Mouse (Mus musculus): Measurements from ENCODE around the gene Ttbk2. TPM values are rescaled to one million over a fixed set of nuclear protein-coding genes. Genes with fewer than 3 reads are reported as not detected.

Gene Ttbk2
- total and polyA plus RNA-seq, 3 experiments = 0.76 to 1.4 (median 1.2) TPM

DNA sequence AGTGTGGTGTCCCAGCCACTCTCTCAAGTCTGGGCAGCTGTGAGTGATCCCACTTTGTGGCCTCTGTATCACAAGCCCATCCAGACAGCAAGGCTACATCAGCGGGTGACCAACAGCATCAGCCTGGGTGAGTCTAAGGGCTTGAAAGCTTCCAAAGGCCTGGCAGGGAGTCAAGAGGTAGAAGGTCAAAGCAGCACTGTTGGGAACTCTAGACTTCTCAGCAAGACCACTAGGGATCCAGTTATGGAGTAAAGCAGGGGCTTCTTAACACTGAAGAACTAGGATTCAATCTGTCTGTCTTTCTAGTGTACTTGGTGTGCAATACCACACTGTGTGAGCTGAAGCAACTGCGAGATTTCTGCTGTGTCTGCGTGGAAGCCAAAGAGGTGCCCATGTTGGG is 137.0 kb downstream of the Ttbk2 start:
- Histone ChIP-seq H3K79me2 (replicated peaks; ENCODE audit: control insufficient read depth, extremely low read depth, insufficient read depth, poor library complexity, severe bottlenecking) (no peaks in the 10 kb centered on the region), H3K4me3 (replicated peaks in 1 of 3; ENCODE audit: low read depth in 2 of 3, low read length in 2 of 3, poor library complexity in 1 of 3) (no peak overlapping the region), H3K36me3 (replicated peaks in 1 of 2; ENCODE audit: control insufficient read depth in 1 of 2, insufficient read depth in 1 of 2, low read length in 1 of 2) (peaks cover 30 to 80% of the 10 kb centered on the region in 2 experiments), H3K9me3 (replicated peaks; ENCODE audit: low read length) (no peaks in the 10 kb centered on the region), H3K9ac (ENCODE audit: insufficient read depth, low read depth) (no peak overlapping the region), H3K4me1 (ENCODE audit: control insufficient read depth in 1 of 2, insufficient read depth in 2 of 2) (no peaks in the 10 kb centered on the region), H3K27me3 (replicated peaks) (no peaks in the 10 kb centered on the region), H3K4me2 (ENCODE audit: insufficient read depth, low read depth, poor library complexity, severe bottlenecking) (no peak overlapping the region), H3K27ac (ENCODE audit: insufficient read depth, low read depth) (no peak overlapping the region)
- DNase-seq (ENCODE audit: extremely low read depth) = no peak
- no peak for TF ChIP-seq HCFC1 (IDR thresholded peaks at IDR 0.05; ENCODE audit: low read depth, low read length)
- in situ Hi-C loops (cut with MboI; ENCODE audit: low pct_ligation_motif_present, low pct_unique_long_range_greater_than_20kb, low sequenced_read_pairs) (no loop called here), dilution Hi-C loops (cut with MboI; ENCODE audit: extremely low pct_ligation_motif_present, extremely low pct_unique_long_range_greater_than_20kb, low sequenced_read_pairs) (no loop called here)

DNA sequence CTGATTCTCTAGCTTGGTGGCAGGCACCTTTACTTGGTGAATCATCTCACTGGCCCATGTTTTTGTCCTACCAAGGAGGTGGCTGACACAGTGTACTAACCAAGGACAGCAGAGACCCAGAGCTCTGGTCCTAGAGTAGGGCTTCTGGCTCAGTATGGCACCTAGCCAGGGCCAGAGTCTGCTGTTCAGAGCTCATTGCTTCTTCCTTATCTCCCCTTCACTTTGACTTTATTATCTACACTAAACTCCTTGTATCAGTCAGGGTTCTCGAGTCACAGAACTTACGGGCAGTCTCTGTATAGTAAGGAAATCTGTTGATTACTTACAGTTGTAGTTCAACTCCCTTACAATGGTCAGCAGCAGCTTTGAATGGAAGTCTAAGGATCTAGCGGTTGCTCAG is 139.5 kb downstream of the Ttbk2 start:
- dilution Hi-C loops (cut with MboI; ENCODE audit: extremely low pct_ligation_motif_present, extremely low pct_unique_long_range_greater_than_20kb, low sequenced_read_pairs) = no loop called here
- TF ChIP-seq ZNF384 (IDR thresholded peaks at IDR 0.05; ENCODE audit: low read depth, low read length) (no peak), POLR2A (IDR thresholded peaks at IDR 0.05; ENCODE audit: low read depth, low read length) (no peak), ZMIZ1 (IDR thresholded peaks at IDR 0.05; ENCODE audit: low read depth, low read length) (no peak), EP300 (IDR thresholded peaks at IDR 0.05; ENCODE audit: low read length) (no peak)

DNA sequence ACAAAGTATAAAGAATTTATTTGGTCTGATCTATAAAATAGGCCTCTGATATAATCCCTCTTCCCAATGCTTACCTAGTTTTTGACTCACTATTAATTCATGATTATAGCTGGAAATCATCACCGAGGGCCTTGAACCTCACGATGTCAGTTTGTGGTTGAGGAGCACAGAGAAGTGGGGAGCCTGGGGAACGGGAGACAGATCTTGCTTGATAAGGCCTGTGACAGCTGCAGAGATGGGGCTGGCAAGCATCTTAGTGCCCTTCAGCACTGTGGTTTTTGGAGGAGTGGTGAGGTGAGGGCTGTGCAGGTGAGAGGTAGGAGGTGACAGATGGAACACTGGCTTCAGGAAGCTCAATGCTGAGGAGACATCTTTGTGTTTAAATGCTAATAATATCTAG is 140.2 kb downstream of the Ttbk2 start:
- DNase-seq (ENCODE audit: extremely low read depth) = no peak
- no peak overlapping the region for H3K4me3 ChIP-seq (replicated peaks in 1 of 3; ENCODE audit: low read depth in 2 of 3, low read length in 2 of 3, poor library complexity in 1 of 3)
- no peaks in the 10 kb centered on the region for H3K79me2 ChIP-seq (replicated peaks; ENCODE audit: control insufficient read depth, extremely low read depth, insufficient read depth, poor library complexity, severe bottlenecking)
- no peak overlapping the region for H3K9ac ChIP-seq (ENCODE audit: insufficient read depth, low read depth)
- in situ Hi-C loops (cut with MboI; ENCODE audit: low pct_ligation_motif_present, low pct_unique_long_range_greater_than_20kb, low sequenced_read_pairs) = no loop called here
- no peak overlapping the region for H3K4me2 ChIP-seq (ENCODE audit: insufficient read depth, low read depth, poor library complexity, severe bottlenecking)
- peaks cover 17 to 54% of the 10 kb centered on the region in 2 experiments for H3K36me3 ChIP-seq (replicated peaks in 1 of 2; ENCODE audit: control insufficient read depth in 1 of 2, insufficient read depth in 1 of 2, low read length in 1 of 2)
- H3K4me1 ChIP-seq (ENCODE audit: control insufficient read depth in 1 of 2, insufficient read depth in 2 of 2) = peaks cover 0 to 7% of the 10 kb centered on the region in 2 experiments; a peak in 1 of 4 replicates
- dilution Hi-C loops (cut with MboI; ENCODE audit: extremely low pct_ligation_motif_present, extremely low pct_unique_long_range_greater_than_20kb, low sequenced_read_pairs) = no loop called here
- no peak overlapping the region for H3K27ac ChIP-seq (ENCODE audit: insufficient read depth, low read depth)
- TF ChIP-seq ELF1 (IDR thresholded peaks at IDR 0.05; ENCODE audit: low read depth, low read length) (no peak), POLR2A (IDR thresholded peaks at IDR 0.05; ENCODE audit: low read depth, low read length) (no peak), USF1 (IDR thresholded peaks at IDR 0.05; ENCODE audit: low read depth, low read length) (no peak), CHD1 (IDR thresholded peaks at IDR 0.05; ENCODE audit: low read depth, low read length) (no peak), POLR2AphosphoS2 (IDR thresholded peaks at IDR 0.05; ENCODE audit: low read depth, low read length) (no peak), RCOR1 (conservative IDR thresholded peaks at IDR 0.05; ENCODE audit: low read depth, low read length) (no peak), HCFC1 (IDR thresholded peaks at IDR 0.05; ENCODE audit: low read depth, low read length) (no peak), CHD2 (IDR thresholded peaks at IDR 0.05; ENCODE audit: low read length) (no peak), CTCF (conservative IDR thresholded peaks at IDR 0.05 in 1 of 2, IDR thresholded peaks at IDR 0.05 in 1 of 2; ENCODE audit: low read depth in 2 of 2, low read length in 2 of 2) (no peak), TCF12 (IDR thresholded peaks at IDR 0.05; ENCODE audit: low read depth, low read length) (no peak), MAZ (IDR thresholded peaks at IDR 0.05; ENCODE audit: low read depth, low read length) (no peak)
- no peaks in the 10 kb centered on the region for H3K27me3 ChIP-seq (replicated peaks)
- no peaks in the 10 kb centered on the region for H3K9me3 ChIP-seq (replicated peaks; ENCODE audit: low read length)

More for the DNA sequence above, 139.5 kb downstream of the Ttbk2 start:
- no peak overlapping the region for H3K4me3 ChIP-seq (replicated peaks in 1 of 3; ENCODE audit: low read depth in 2 of 3, low read length in 2 of 3, poor library complexity in 1 of 3)
- in situ Hi-C loops (cut with MboI; ENCODE audit: low pct_ligation_motif_present, low pct_unique_long_range_greater_than_20kb, low sequenced_read_pairs) = no loop called here
- no peak overlapping the region for H3K4me2 ChIP-seq (ENCODE audit: insufficient read depth, low read depth, poor library complexity, severe bottlenecking)
- no peaks in the 10 kb centered on the region for H3K79me2 ChIP-seq (replicated peaks; ENCODE audit: control insufficient read depth, extremely low read depth, insufficient read depth, poor library complexity, severe bottlenecking)
- no peak overlapping the region for H3K9ac ChIP-seq (ENCODE audit: insufficient read depth, low read depth)
- DNase-seq (ENCODE audit: extremely low read depth) = no peak
- no peaks in the 10 kb centered on the region for H3K27me3 ChIP-seq (replicated peaks)
- no peaks in the 10 kb centered on the region for H3K9me3 ChIP-seq (replicated peaks; ENCODE audit: low read length)
- peaks cover 19 to 58% of the 10 kb centered on the region in 2 experiments for H3K36me3 ChIP-seq (replicated peaks in 1 of 2; ENCODE audit: control insufficient read depth in 1 of 2, insufficient read depth in 1 of 2, low read length in 1 of 2)
- peaks cover 0 to 7% of the 10 kb centered on the region in 2 experiments; a peak in 1 of 4 replicates for H3K4me1 ChIP-seq (ENCODE audit: control insufficient read depth in 1 of 2, insufficient read depth in 2 of 2)
- no peak overlapping the region for H3K27ac ChIP-seq (ENCODE audit: insufficient read depth, low read depth)

Data from CH12.LX (cell line).